Mouse (Mus musculus) heart, adult 2 months (tissue): ENCODE data around the gene Bbs1.

ENCODE experiments used
- CTCF ChIP-seq: fragments of 200-600 bp; IDR thresholded peaks from 2 replicates; pipeline ENCODE4 v1.8.1; 2022; ENCODE audit warnings: antibody characterized with exemption, mild to moderate bottlenecking, moderate library complexity
- POLR2A ChIP-seq: fragments of 200-500 bp; IDR thresholded peaks from 2 replicates; pipeline ENCODE4 v1.6.1; 2011; ENCODE audit warnings: mild to moderate bottlenecking, low read depth, low read length, control low read depth; ENCODE audit not compliant: insufficient read depth

DNA sequence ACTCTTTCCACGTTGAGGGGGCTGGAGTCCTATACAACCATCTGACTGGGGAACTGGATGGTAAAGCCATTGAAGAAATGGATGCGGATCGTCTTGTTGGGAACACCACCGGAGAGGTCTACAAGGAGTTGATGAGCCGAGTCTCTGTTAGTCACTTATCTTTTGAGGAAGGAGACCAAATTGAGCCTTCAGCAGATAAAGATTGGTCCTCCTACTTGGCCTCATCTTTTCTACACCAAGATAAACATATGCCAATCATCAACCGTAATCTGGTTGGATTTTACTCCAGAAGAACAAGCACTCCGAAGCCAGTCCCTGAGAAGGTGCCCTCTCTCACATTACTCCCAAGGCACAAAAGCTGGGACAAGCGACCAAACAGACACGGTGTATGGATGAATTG lies 65.6 kb downstream of the Bbs1 start:
- no peak for TF ChIP-seq CTCF
- TF ChIP-seq POLR2A = no peak
